Mouse (Mus musculus): ENCODE measurements around the gene Epb41l3. TPM values are rescaled to one million over a fixed set of nuclear protein-coding genes. Genes with fewer than 3 reads are reported as not detected.
A peak's percentile ranks its signal among the peaks of the same experiment; 100 is the strongest.

Gene Epb41l3
- polyA plus RNA-seq, 1 experiment = 247 TPM

DNA sequence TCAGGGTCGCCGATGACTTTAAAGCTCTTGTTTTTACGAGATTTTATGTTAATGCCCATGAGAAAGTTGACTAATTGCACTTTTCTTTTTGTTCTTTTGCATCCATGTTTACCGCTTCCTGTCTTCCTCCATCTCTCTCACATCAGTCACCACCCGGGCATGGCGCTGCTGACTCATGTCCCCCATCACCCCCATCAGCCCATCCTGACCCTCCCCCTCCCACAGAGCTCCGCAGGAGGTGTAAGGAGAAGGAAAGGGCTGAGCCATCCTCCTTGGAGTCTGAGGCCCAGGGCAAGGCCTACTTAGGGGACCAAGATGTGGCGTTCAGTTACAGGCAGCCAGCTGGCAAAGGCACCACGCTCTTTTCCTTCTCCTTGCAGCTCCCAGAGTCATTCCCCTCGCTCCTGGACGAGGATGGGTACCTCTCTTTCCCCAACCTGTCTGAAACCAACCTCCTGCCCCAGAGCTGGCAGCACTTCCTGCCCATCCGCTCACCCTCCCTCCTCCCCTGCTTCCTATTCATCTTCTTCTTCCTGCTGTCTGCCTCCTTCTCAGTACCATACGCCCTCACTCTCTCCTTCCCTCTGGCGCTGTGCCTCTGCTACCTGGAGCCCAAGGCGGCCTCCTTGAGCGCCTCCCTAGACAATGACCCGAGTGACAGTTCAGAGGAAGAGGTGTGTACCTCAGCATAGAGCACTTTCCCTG lies 190.4 kb downstream of the Epb41l3 start:
- Histone ChIP-seq H3K4me1 (ENCODE audit: control insufficient read depth, insufficient read depth, low read length) (peaks cover 23% of the 10 kb centered on the region), H3K27ac (ENCODE audit: insufficient read depth, low read length) (peak overlapping the region; percentile 59), H3K4me3 (replicated peaks; ENCODE audit: insufficient read depth, low read depth, low read length) (no peak overlapping the region), H3K27me3 (ENCODE audit: control insufficient read depth, insufficient read depth, low read length) (no peaks in the 10 kb centered on the region)
- 30% methylated on average over 17 of the region's 17 CpGs for WGBS
- no peak for TF ChIP-seq CTCF (IDR thresholded peaks at IDR 0.05; ENCODE audit: borderline replicate concordance, insufficient read depth, low read depth, low read length)
- no peak for TF ChIP-seq POLR2A (IDR thresholded peaks at IDR 0.05; ENCODE audit: borderline replicate concordance, insufficient read depth, low read length)
- DNase-seq = peak; percentile 50 to 53

- Histone ChIP-seq H3K4me1 (ENCODE audit: control insufficient read depth, insufficient read depth, low read length) (peaks cover 23% of the 10 kb centered on the region), H3K27me3 (ENCODE audit: control insufficient read depth, insufficient read depth, low read length) (no peaks in the 10 kb centered on the region), H3K4me3 (replicated peaks; ENCODE audit: insufficient read depth, low read depth, low read length) (no peak overlapping the region), H3K27ac (ENCODE audit: insufficient read depth, low read length) (peak overlapping the region; percentile 59)
- TF ChIP-seq CTCF (IDR thresholded peaks at IDR 0.05; ENCODE audit: borderline replicate concordance, insufficient read depth, low read depth, low read length) (no peak), POLR2A (IDR thresholded peaks at IDR 0.05; ENCODE audit: borderline replicate concordance, insufficient read depth, low read length) (no peak)
- 38% methylated on average over 5 of the region's 5 CpGs for WGBS
- peak; percentile 28 to 32 for DNase-seq
These were observed 191.5 kb downstream of the Epb41l3 start for GRCm38 (mm10) chr17:69266936-69267335.

GRCm38 (mm10) chr17:69267526-69267925 lies 192.0 kb downstream of the Epb41l3 start:
- Histone ChIP-seq H3K27me3 (ENCODE audit: control insufficient read depth, insufficient read depth, low read length) (no peaks in the 10 kb centered on the region), H3K27ac (ENCODE audit: insufficient read depth, low read length) (peak overlapping the region; percentile 59), H3K4me1 (ENCODE audit: control insufficient read depth, insufficient read depth, low read length) (peaks cover 23% of the 10 kb centered on the region), H3K4me3 (replicated peaks; ENCODE audit: insufficient read depth, low read depth, low read length) (no peak overlapping the region)
- DNase-seq = peak; percentile 80 to 91
- 8% methylated on average over 6 of the region's 6 CpGs for WGBS
- no peak for TF ChIP-seq CTCF (IDR thresholded peaks at IDR 0.05; ENCODE audit: borderline replicate concordance, insufficient read depth, low read depth, low read length)
- no peak for TF ChIP-seq POLR2A (IDR thresholded peaks at IDR 0.05; ENCODE audit: borderline replicate concordance, insufficient read depth, low read length)

DNA sequence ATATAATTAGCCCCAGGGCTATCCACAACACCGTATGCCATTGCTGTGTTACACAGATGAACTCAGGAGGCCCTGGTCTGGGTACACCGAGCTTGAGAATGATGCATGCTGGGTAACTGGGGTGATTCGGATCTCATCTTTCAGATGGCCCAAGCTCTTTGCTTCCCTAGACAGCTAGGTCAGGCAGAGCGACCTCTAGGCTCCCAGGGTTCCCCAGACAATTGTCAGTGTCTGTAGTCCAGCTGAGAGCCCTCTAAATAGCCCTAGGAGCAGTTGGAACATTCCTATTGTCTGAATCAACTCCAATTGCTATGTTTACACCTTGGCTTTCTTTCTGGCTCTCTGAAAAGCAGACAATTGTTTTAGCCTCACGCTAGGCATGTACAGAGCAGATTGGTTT lies 201.9 kb downstream of the Epb41l3 start:
- TF ChIP-seq POLR2A (IDR thresholded peaks at IDR 0.05; ENCODE audit: borderline replicate concordance, insufficient read depth, low read length) (no peak), CTCF (IDR thresholded peaks at IDR 0.05; ENCODE audit: borderline replicate concordance, insufficient read depth, low read depth, low read length) (no peak)
- no peak overlapping the region for H3K27ac ChIP-seq (ENCODE audit: insufficient read depth, low read length)
- 13% methylated on average over 5 of the region's 5 CpGs for WGBS
- H3K4me1 ChIP-seq (ENCODE audit: control insufficient read depth, insufficient read depth, low read length) = no peaks in the 10 kb centered on the region
- no peaks in the 10 kb centered on the region for H3K27me3 ChIP-seq (ENCODE audit: control insufficient read depth, insufficient read depth, low read length)
- H3K4me3 ChIP-seq (replicated peaks; ENCODE audit: insufficient read depth, low read depth, low read length) = no peak overlapping the region
- peak; percentile 32 to 55 for DNase-seq

DNA sequence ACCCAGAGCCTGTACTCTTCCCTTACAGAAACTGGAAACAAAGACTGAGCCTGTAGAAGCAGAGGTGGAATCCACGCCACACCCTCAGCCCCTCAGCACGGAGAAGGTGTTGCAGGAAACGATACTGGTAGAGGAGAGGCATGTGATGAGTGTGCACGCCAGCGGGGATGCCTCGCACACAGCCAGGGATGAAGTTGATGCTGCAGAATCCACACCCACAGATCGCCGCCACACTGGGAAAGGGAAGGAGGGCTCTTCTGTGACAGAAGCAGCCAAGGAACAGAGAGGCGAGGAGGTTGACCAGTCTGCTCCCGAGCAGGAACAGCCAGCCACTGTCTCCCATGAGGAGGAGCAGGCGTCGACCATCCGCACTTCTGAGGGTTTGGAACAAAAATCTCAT lies 209.0 kb downstream of the Epb41l3 start:
- DNase-seq = no peak

GRCm38 (mm10) chr17:69288130-69288529 lies 212.6 kb downstream of the Epb41l3 start:
- Histone ChIP-seq H3K27ac (ENCODE audit: insufficient read depth, low read length) (no peak overlapping the region), H3K4me3 (replicated peaks; ENCODE audit: insufficient read depth, low read depth, low read length) (no peak overlapping the region), H3K27me3 (ENCODE audit: control insufficient read depth, insufficient read depth, low read length) (no peaks in the 10 kb centered on the region), H3K4me1 (ENCODE audit: control insufficient read depth, insufficient read depth, low read length) (no peaks in the 10 kb centered on the region)
- 95% methylated on average over 12 of the region's 12 CpGs for WGBS
- no peak for DNase-seq
- TF ChIP-seq POLR2A (IDR thresholded peaks at IDR 0.05; ENCODE audit: borderline replicate concordance, insufficient read depth, low read length) (no peak), CTCF (IDR thresholded peaks at IDR 0.05; ENCODE audit: borderline replicate concordance, insufficient read depth, low read depth, low read length) (no peak)

More for the DNA sequence above, 209.0 kb downstream of the Epb41l3 start:
- no peak for TF ChIP-seq POLR2A (IDR thresholded peaks at IDR 0.05; ENCODE audit: borderline replicate concordance, insufficient read depth, low read length)
- TF ChIP-seq CTCF (IDR thresholded peaks at IDR 0.05; ENCODE audit: borderline replicate concordance, insufficient read depth, low read depth, low read length) = no peak
- H3K4me1 ChIP-seq (ENCODE audit: control insufficient read depth, insufficient read depth, low read length) = no peaks in the 10 kb centered on the region
- no peaks in the 10 kb centered on the region for H3K27me3 ChIP-seq (ENCODE audit: control insufficient read depth, insufficient read depth, low read length)
- WGBS = 92% methylated on average over 13 of the region's 13 CpGs
- H3K4me3 ChIP-seq (replicated peaks; ENCODE audit: insufficient read depth, low read depth, low read length) = no peak overlapping the region
- H3K27ac ChIP-seq (ENCODE audit: insufficient read depth, low read length) = no peak overlapping the region

DNA sequence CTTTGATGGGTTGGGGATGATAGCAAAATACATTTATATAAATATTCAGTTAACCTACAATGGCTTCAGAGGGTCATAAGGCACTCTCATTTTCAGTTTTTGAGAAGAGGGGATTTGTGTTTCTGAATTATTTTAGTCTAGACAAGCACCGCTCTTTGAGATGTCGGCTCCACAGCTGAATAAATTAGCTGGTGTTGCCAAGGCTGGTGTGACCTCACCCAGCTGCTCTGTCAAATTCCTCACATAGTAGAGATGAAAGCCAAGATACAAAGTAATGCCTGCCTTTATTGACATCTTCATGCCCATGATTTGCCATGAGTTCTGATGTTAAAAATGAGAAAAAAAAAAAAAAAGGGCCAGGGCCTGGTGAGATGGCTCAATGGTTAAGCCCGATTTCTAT lies 214.8 kb downstream of the Epb41l3 start:
- WGBS = 84% methylated on average over 3 of the region's 3 CpGs
- no peak overlapping the region for H3K27ac ChIP-seq (ENCODE audit: insufficient read depth, low read length)
- H3K4me1 ChIP-seq (ENCODE audit: control insufficient read depth, insufficient read depth, low read length) = no peaks in the 10 kb centered on the region
- DNase-seq = no peak
- no peak overlapping the region for H3K4me3 ChIP-seq (replicated peaks; ENCODE audit: insufficient read depth, low read depth, low read length)
- no peak for TF ChIP-seq POLR2A (IDR thresholded peaks at IDR 0.05; ENCODE audit: borderline replicate concordance, insufficient read depth, low read length)
- no peak for TF ChIP-seq CTCF (IDR thresholded peaks at IDR 0.05; ENCODE audit: borderline replicate concordance, insufficient read depth, low read depth, low read length)
- H3K27me3 ChIP-seq (ENCODE audit: control insufficient read depth, insufficient read depth, low read length) = no peaks in the 10 kb centered on the region

GRCm38 (mm10) chr17:69301552-69301951 lies 226.1 kb downstream of the Epb41l3 start:
- 93% methylated on average over 4 of the region's 4 CpGs for whole genome bisulfite sequencing
- no peak overlapping the region for H3K4me3 ChIP-seq (replicated peaks; ENCODE audit: insufficient read depth, low read depth, low read length)
- H3K27ac ChIP-seq (ENCODE audit: insufficient read depth, low read length) = no peak overlapping the region
- H3K4me1 ChIP-seq (ENCODE audit: control insufficient read depth, insufficient read depth, low read length) = no peaks in the 10 kb centered on the region
- DNase-seq = no peak
- H3K27me3 ChIP-seq (ENCODE audit: control insufficient read depth, insufficient read depth, low read length) = no peaks in the 10 kb centered on the region
- TF ChIP-seq POLR2A (IDR thresholded peaks at IDR 0.05; ENCODE audit: borderline replicate concordance, insufficient read depth, low read length) = no peak
- no peak for TF ChIP-seq CTCF (IDR thresholded peaks at IDR 0.05; ENCODE audit: borderline replicate concordance, insufficient read depth, low read depth, low read length)
